Mouse (Mus musculus) lung, postnatal 10 days (tissue): Measurements from ENCODE around the gene Gcnt7.

Source experiments
- DNase-seq: peaks from one replicate; pipeline ENCODE4 v3.0.0; 2021

Gcnt7 gene

GRCm38 (mm10) chr2:172458496-172458895 lies at the start of gene Gcnt7:
TSS of gene Gcnt7 (minus strand) at chr2:172458596.
- no peak for DNase-seq

- peak; percentile 27 for DNase-seq
Observed at GRCm38 (mm10) chr2:172506121-172506520, 47.7 kb upstream of the Gcnt7 start.

DNA sequence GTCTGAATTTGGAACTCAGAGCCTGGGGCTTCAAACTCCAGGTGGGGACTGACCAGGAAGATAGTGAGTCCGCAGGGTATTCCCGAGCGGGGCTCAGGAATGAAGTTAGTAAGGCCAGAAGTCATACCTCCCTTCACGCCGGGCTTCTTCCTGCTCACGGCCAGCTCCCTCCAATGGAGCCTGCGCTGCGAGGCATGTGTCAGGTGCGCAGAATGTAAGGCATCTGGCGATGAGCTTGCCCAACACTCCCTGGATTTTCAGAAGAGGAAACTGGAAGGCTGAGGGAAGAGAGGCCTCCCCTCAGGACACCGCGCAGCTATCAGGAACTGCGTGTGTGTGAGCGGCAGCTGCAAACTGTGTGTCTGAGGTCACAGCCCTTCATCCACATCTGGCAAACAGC lies 43.8 kb upstream of the Gcnt7 start:
- DNase-seq = no peak

- peak; percentile 33 for DNase-seq
Observed at GRCm38 (mm10) chr2:172501341-172501740, 42.9 kb upstream of the Gcnt7 start.

DNA sequence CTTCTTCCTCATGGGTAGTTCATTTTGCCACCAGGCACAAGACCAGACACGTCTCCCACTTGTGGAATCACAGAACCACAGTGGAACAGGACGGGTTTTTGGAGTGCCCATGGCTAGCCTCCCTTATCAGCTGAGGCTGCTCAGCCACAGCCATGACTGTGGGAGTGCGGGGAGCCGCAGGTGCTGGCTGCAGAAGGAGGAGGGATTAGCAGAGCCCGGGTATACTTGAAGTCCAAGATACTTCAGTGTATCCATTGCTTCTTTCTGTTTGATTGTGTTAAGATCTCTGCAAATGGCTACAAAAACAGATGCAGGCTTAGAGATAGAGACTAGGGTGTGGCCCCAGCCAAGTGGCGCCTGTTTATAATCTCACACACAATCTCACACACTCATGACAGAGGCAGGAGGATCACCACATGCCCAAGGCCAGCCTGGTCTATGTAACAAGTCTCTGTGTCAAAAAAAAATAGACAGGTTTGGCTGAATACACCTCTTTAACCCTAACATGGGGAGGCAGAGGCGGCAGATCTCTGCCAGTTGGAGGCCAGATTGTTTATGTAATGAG lies 42.4 kb upstream of the Gcnt7 start:
- no peak for DNase-seq

DNA sequence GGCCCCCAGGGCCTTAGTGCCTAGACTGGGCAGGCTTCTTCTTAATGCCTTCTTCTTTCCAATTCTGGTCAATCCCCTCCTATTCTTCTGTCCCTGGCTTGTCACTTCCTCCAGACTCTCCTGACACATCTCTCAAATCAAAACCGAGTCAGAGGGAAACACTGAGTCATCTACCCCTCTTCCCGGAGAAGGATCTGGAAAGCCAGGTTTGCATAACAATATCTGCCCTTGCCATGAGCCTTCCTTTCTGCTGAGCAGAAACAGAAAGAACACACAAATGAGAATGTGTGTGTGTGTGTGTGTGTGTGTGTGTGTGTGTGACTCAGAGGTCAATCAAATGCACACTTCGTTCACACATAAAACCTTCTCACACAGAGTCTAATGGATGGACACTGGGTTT lies 40.4 kb upstream of the Gcnt7 start:
- DNase-seq = no peak

- DNase-seq = no peak
Observed at GRCm38 (mm10) chr2:172496736-172497345, 38.4 kb upstream of the Gcnt7 start.

GRCm38 (mm10) chr2:172484696-172485370 lies 26.4 kb upstream of the Gcnt7 start:
- DNase-seq = no peak

DNA sequence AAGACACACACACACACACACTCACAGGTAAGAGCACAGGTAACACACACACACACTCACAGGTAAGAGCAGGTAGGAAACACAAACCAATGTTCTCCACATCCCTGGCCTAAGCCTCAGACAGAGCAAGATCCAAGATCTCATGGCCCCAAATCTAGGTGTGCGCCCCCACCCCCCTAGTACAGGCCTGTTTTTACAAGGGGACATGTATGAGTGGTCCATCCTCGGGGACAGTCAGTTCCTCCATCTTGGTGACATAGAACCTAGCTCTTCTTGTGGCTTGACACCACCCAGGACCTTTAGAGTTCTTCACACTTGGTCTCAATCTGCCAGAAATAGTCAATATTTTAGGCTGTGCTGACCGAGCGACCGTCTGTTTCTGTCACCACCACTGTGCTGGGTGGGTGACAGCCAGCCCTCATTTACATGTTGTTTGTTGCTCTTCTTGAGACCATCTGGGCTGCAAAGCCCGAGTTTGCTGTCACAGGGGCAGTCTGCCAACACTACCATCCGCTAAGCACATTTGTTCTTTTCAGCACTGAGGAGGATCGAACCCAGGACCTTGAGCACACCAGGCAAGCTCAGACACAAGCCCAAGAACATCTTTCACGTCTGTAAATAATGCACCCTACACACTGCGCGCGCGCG lies 25.5 kb upstream of the Gcnt7 start:
- no peak for DNase-seq

- no peak for DNase-seq
Observed at GRCm38 (mm10) chr2:172481654-172482385, 23.4 kb upstream of the Gcnt7 start.

- DNase-seq = no peak
Observed at GRCm38 (mm10) chr2:172480296-172480695, 21.9 kb upstream of the Gcnt7 start.

DNA sequence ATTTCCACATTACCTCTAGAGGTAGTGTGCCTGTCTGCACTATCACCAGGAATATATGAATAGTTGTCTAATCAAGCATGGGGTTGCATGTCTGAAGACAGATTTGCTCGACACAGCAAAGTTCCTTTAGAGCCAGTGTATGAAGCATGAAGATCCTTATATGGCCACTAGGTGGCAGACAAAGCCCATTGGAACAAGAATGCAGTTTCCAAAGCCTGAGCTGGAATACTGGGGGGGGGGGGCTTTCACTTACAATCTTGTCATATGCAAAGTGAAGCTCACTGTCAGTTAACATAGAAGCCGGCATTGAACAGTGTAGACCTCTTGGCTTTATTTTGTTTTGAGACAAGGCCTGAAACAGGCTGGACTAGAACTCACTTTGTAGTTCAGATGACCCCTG lies 19.5 kb upstream of the Gcnt7 start:
- DNase-seq = peak; percentile 72

DNA sequence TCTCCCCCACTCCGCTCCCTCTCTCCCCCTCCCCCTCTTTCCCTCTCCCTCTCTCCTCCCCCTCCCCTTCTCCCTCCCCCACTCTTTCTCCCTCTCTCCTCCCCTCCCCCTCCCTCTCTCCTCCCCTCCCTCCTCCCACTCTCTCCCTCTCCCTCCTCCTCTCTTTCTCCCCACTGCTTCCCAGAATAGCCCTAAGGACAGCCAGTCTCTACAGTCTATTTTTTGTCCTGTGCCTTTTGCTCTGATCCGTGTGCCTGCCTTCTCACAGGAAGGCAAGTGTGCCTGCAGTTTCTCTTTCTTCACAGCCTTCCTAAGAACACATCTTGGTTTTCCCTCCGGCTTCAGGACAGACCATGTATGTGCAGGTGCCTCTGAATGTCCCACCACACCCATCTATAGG lies 19.0 kb upstream of the Gcnt7 start:
- no peak for DNase-seq

GRCm38 (mm10) chr2:172476707-172477260 lies 18.4 kb upstream of the Gcnt7 start:
- DNase-seq = no peak

DNA sequence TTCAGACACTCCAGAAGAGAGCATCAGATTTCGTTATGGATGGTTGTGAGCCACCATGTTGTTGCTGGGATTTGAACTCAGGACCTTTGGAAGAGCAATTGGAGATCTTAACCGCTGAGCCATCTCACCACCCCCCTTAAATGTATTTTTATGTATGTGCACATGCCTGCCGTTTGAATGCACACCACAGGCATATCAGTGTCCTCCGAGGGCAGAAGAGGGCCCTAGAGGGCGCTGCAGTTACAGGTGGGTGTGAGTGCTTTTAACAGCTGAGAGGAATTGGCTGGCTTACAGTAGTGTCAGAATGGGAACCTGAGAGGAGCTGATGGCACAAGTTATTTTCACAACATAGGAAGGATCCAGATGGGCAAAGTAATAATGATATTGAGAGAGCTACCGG lies 16.6 kb upstream of the Gcnt7 start:
- DNase-seq = peak; percentile 34

GRCm38 (mm10) chr2:172473591-172473990 lies 15.2 kb upstream of the Gcnt7 start:
- DNase-seq = peak; percentile 53

DNA sequence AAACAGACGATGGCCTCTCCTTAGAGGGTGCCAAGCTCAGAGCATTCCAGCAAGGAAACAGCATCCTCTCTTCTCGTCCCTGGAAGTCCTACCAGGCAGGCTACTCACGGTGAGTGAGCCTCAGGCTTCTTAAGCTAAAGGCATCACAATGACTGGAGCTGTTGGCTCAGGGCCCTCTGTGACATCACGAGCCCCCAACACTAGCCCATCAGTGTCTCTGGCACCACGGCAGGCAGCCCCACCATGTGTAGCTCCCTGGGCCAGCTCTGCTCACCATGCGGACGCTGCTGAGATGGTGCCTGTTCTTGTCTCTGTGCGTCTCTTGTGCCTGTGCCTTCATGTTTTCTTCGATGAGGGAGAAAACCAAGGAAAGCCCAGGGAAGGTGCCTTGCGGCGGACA lies 13.9 kb upstream of the Gcnt7 start, which contains the start of gene Fam209:
TSS of gene Fam209 (plus strand) at position 203 of the 400 bp plus-strand sequence.
- DNase-seq = no peak

DNA sequence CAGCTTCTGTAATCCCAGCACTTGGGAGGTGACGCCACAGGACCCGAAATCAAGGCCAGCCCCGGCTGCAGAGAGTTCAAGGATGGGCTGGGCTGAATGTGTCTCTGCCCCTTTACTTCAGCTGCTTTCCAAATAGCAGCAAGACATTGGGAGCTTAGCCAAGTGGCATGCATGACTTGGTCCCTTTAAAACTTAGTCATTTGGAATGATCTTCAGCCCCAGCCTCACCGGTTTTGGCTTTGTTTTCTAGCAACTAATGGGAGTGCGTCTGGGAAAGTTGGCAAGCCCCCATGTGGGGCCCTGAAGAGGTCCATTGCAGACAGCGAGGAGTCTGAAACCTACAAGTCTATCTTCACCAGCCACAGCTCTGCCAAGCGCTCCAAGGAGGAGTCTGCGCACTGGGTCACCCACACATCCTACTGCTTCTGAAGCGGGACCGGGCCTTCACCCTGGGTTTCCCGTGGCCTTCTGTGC lies 10.0 kb upstream of the Gcnt7 start:
- peak; percentile 69 for DNase-seq

DNA sequence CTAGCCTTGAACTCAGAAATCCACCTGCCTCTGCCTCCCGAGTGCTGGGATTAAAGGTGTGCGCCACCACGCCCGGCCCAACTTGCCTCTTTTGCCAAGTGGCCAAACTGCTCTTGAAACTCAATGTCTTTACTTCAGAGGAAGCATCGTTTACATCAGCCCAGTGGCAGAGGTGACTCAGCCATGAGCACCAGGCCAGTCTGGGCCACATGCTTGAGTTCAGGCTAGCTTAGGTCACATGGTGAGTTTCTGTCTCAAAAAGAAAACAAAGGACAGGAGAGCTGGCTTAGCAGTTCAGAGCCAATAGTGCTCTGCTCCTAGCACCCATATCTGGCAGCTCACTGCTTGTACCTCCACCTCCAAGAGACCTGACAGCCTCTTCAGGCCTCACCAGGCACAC lies 8.8 kb upstream of the Gcnt7 start:
- DNase-seq = no peak

GRCm38 (mm10) chr2:172466427-172467132 lies 8.2 kb upstream of the Gcnt7 start:
- DNase-seq = no peak

- no peak for DNase-seq
Observed at GRCm38 (mm10) chr2:172462813-172463212, 4.4 kb upstream of the Gcnt7 start.

GRCm38 (mm10) chr2:172460647-172461046 lies 2.3 kb upstream of the Gcnt7 start:
- no peak for DNase-seq
